Mouse (Mus musculus) liver, embryonic 13.5 days (tissue): ENCODE data around the gene Mcpt9. TPM values are rescaled to one million over a fixed set of nuclear protein-coding genes. Genes with fewer than 3 reads are reported as not detected.

Source experiments
- polyA plus RNA-seq: library from polyadenylated mRNA; unstranded; fragments of >200 nt; fragmentation: Nextera tagmentation; extraction: Ambion mirVana; gene quantifications from 2 replicates; pipeline ENCODE4 v1.2.1, GENCODE M21; 2015

Gene Mcpt9
- polyA plus RNA-seq, 1 experiment from 2014 or later: not detected

Other genes with a start within 250 kb of the Mcpt9 start
- 1.8 and 2.2 TPM in 2 replicates for gene Adcy4, start 246.4 kb downstream of the Mcpt9 start, polyA plus RNA-seq
- 20.4 and 22.1 TPM in 2 replicates for gene Ripk3, start 241.6 kb downstream of the Mcpt9 start, polyA plus RNA-seq
- 1.5 and 1.8 TPM in 2 replicates for gene Nfatc4, start 207.4 kb downstream of the Mcpt9 start, polyA plus RNA-seq
- gene Nynrin, start 176.5 kb downstream of the Mcpt9 start, polyA plus RNA-seq: 2.2 and 3.1 TPM in 2 replicates
- 0.10 and 0.13 TPM in 2 replicates for gene Cbln3, start 146.1 kb downstream of the Mcpt9 start, polyA plus RNA-seq
- gene Khnyn, start 145.5 kb downstream of the Mcpt9 start, polyA plus RNA-seq: 6.8 and 7.6 TPM in 2 replicates
- gene Sdr39u1, start 130.2 kb downstream of the Mcpt9 start, polyA plus RNA-seq: 13.3 and 14.1 TPM in 2 replicates
- gene Cma1, start 85.8 kb downstream of the Mcpt9 start, polyA plus RNA-seq: 0.12 and 0.20 TPM in 2 replicates
- gene Cma2, start 79.5 kb downstream of the Mcpt9 start, polyA plus RNA-seq: not detected in 2 replicates
- not detected in 2 replicates for gene Mcpt1, start 12.5 kb downstream of the Mcpt9 start, polyA plus RNA-seq
- gene Mcpt2, start 11.5 kb upstream of the Mcpt9 start, polyA plus RNA-seq: 0.24 TPM in 2 replicates
- not detected in 2 replicates for gene Mcpt4, start 31.8 kb upstream of the Mcpt9 start, polyA plus RNA-seq
- 2.3 and 3.3 TPM in 2 replicates for gene Mcpt8, start 54.8 kb upstream of the Mcpt9 start, polyA plus RNA-seq
- gene Ctsg, start 72.1 kb upstream of the Mcpt9 start, polyA plus RNA-seq: 20.1 and 21.8 TPM in 2 replicates
- gene Gzme, start 90.1 kb upstream of the Mcpt9 start, polyA plus RNA-seq: not detected in 2 replicates
- gene Gzmd, start 102.1 kb upstream of the Mcpt9 start, polyA plus RNA-seq: not detected in 2 replicates
- not detected in 2 replicates for gene Gzmg, start 129.1 kb upstream of the Mcpt9 start, polyA plus RNA-seq
- not detected in 2 replicates for gene Gzmn, start 144.1 kb upstream of the Mcpt9 start, polyA plus RNA-seq
- not detected in 2 replicates for gene Gzmf, start 180.9 kb upstream of the Mcpt9 start, polyA plus RNA-seq
- not detected in 2 replicates for gene Gzmc, start 204.2 kb upstream of the Mcpt9 start, polyA plus RNA-seq
- 0.07 and 0.17 TPM in 2 replicates for gene Gzmb, start 231.8 kb upstream of the Mcpt9 start, polyA plus RNA-seq